Mouse (Mus musculus) liver, postnatal 0 days (tissue): ENCODE data around the gene Tcf3. TPM values are rescaled to one million over a fixed set of nuclear protein-coding genes. Genes with fewer than 3 reads are reported as not detected.
A peak's percentile ranks its signal among the peaks of the same experiment; 100 is the strongest.

Experiments
- ATAC-seq: fragments of 200-750 bp; cut with Nextera tagmentation; 2 replicates; pipeline ENCODE4 v1.8.0; 2017; ENCODE audit warnings: mild to moderate bottlenecking, moderate library complexity
- DNase-seq: peaks from one replicate; pipeline ENCODE4 v3.0.0-alpha.2; 2016
- H3K27ac ChIP-seq: fragments of 300-500 bp; sonication (generic); 2 replicates; pipeline ENCODE4 v1.5.1; 2014; ENCODE audit warnings: antibody characterized with exemption, moderate library complexity, mild to moderate bottlenecking, low read depth
- H3K27me3 ChIP-seq: fragments of 300-500 bp; sonication (generic); 2 replicates; pipeline ENCODE4 v1.6.1; 2014; ENCODE audit warnings: low read length, control low read depth, mixed read lengths; ENCODE audit not compliant: insufficient read depth
- H3K36me3 ChIP-seq: fragments of 300-500 bp; sonication (generic); replicated peaks from 2 replicates; pipeline ENCODE4 v1.6.1; 2014; ENCODE audit warnings: mild to moderate bottlenecking, control low read depth, low read length, moderate library complexity, mixed read lengths; ENCODE audit not compliant: insufficient read depth
- H3K4me1 ChIP-seq: fragments of 300-500 bp; sonication (generic); 2 replicates; pipeline ENCODE4 v1.6.1; 2014; ENCODE audit warnings: antibody characterized with exemption, mild to moderate bottlenecking, control low read depth; ENCODE audit not compliant: insufficient read depth
- H3K4me2 ChIP-seq: fragments of 300-500 bp; sonication (generic); 2 replicates; pipeline ENCODE4 v1.6.1; 2014; ENCODE audit warnings: low read depth, mild to moderate bottlenecking, low read length, moderate library complexity, mixed read lengths
- H3K4me3 ChIP-seq: fragments of 300-500 bp; sonication (generic); 2 replicates; pipeline ENCODE4 v1.5.1; 2014; ENCODE audit warnings: low read depth, low read length
- H3K9ac ChIP-seq: fragments of 300-500 bp; sonication (generic); replicated peaks from 2 replicates; pipeline ENCODE4 v1.6.1; 2014; ENCODE audit warnings: mild to moderate bottlenecking, moderate library complexity
- H3K9me3 ChIP-seq: fragments of 300-500 bp; sonication (generic); 2 replicates; pipeline ENCODE4 v1.6.1; 2016; ENCODE audit warnings: mild to moderate bottlenecking, control low read depth, low read length, mixed read lengths
- CTCF ChIP-seq: sonication (generic); IDR thresholded peaks from 2 replicates; pipeline ENCODE4 v1.5.1; 2016; ENCODE audit warnings: antibody characterized with exemption, low read depth
- EP300 ChIP-seq: IDR thresholded peaks from 2 replicates; pipeline ENCODE4 v1.6.1; 2016; ENCODE audit warnings: antibody characterized with exemption, low read depth, mild to moderate bottlenecking
- WGBS: fragments of 180-500 bp; shearing (Covaris S2); extraction: QIAGEN DNeasy Blood & Tissue Kit; methylation state at CpG from one replicate; pipeline ENCODE4 v1.1.7; 2014; ENCODE audit not compliant: insufficient replicate concordance; 5-methylcytosine and 5-hydroxymethylcytosine counted together
- polyA plus RNA-seq: library from polyadenylated mRNA; unstranded; fragments of >200 nt; fragmentation: Nextera tagmentation; extraction: Ambion mirVana; gene quantifications from 2 replicates; pipeline ENCODE4 v1.2.1, GENCODE M21; 2015

Tcf3 gene
- polyA plus RNA-seq, 1 experiment from 2014 or later: 28.2 TPM

GRCm38 (mm10) chr10:80432936-80433512 lies 423 bp downstream of the Tcf3 start:
- Histone ChIP-seq H3K27me3 (no peaks in the 10 kb centered on the region), H3K4me3 (peak overlapping the region; percentile 100), H3K9ac (peak overlapping the region; percentile 99), H3K4me2 (peak overlapping the region; percentile 97), H3K36me3 (peaks cover 27% of the 10 kb centered on the region), H3K27ac (peak overlapping the region; percentile 87), H3K9me3 (no peaks in the 10 kb centered on the region), H3K4me1 (peaks cover 40% of the 10 kb centered on the region)
- WGBS: under 1% methylated on average over 39 of the region's 60 CpGs
- ATAC-seq: peak; percentile 0; the same call in 1 of the 2 replicates
- peak; percentile 63 for DNase-seq
- TF ChIP-seq EP300 (no peak), CTCF (no peak)

GRCm38 (mm10) chr10:80432387-80432785 lies 1.1 kb downstream of the Tcf3 start:
- Histone ChIP-seq H3K4me3 (peak overlapping the region; percentile 100), H3K36me3 (peaks cover 33% of the 10 kb centered on the region), H3K9ac (peak overlapping the region; percentile 99), H3K27me3 (no peaks in the 10 kb centered on the region), H3K4me1 (peaks cover 40% of the 10 kb centered on the region), H3K9me3 (no peaks in the 10 kb centered on the region), H3K4me2 (peak overlapping the region; percentile 97), H3K27ac (peak overlapping the region; percentile 87)
- TF ChIP-seq CTCF (no peak), EP300 (no peak)
- ATAC-seq (no peak), DNase-seq (no peak)
- WGBS: under 1% methylated on average over 4 of the region's 4 CpGs

- H3K9me3 ChIP-seq: no peaks in the 10 kb centered on the region
- peak overlapping the region; percentile 99 for H3K9ac ChIP-seq
- TF ChIP-seq EP300: no peak
- TF ChIP-seq CTCF: no peak
- H3K27me3 ChIP-seq: no peaks in the 10 kb centered on the region
- peaks cover 39% of the 10 kb centered on the region for H3K36me3 ChIP-seq
- ATAC-seq: no peak
- WGBS: 20% methylated on average over 15 of the region's 16 CpGs
- H3K4me2 ChIP-seq: peak overlapping the region; percentile 97
- peak overlapping the region; percentile 100 for H3K4me3 ChIP-seq
- H3K4me1 ChIP-seq: peaks cover 37% of the 10 kb centered on the region
- peak overlapping the region; percentile 87 for H3K27ac ChIP-seq
- DNase-seq: no peak
These were observed 1.7 kb downstream of the Tcf3 start for GRCm38 (mm10) chr10:80431570-80432386.

GRCm38 (mm10) chr10:80430375-80430980 lies 3.0 kb downstream of the Tcf3 start:
- Histone ChIP-seq H3K27me3 (no peaks in the 10 kb centered on the region), H3K9ac (0 out of 2 replicates have a peak overlapping the region, but pooled peaks have one; percentile 30), H3K4me2 (peak overlapping the region; percentile 97; the same call in 1 of the 2 replicates), H3K36me3 (peaks cover 49% of the 10 kb centered on the region), H3K4me1 (peaks cover 24% of the 10 kb centered on the region), H3K27ac (peak overlapping the region; percentile 87), H3K4me3 (no peak overlapping the region), H3K9me3 (no peaks in the 10 kb centered on the region; the same call in 1 of the 2 replicates)
- ATAC-seq: no peak
- WGBS: 69% methylated on average over 8 of the region's 8 CpGs
- no peak for DNase-seq
- TF ChIP-seq EP300 (no peak), CTCF (peak; percentile 22; the same call in 1 of the 2 replicates)

GRCm38 (mm10) chr10:80429800-80430199 lies 3.6 kb downstream of the Tcf3 start:
- Histone ChIP-seq H3K36me3 (peaks cover 56% of the 10 kb centered on the region), H3K4me3 (no peak overlapping the region), H3K27ac (peak overlapping the region; percentile 87), H3K4me1 (peaks cover 17% of the 10 kb centered on the region), H3K9me3 (peaks cover 5% of the 10 kb centered on the region), H3K27me3 (no peaks in the 10 kb centered on the region), H3K4me2 (no peak overlapping the region), H3K9ac (no peak overlapping the region)
- DNase-seq: no peak
- no peak for ATAC-seq
- 87% methylated on average over 8 of the region's 8 CpGs for WGBS
- TF ChIP-seq CTCF: no peak
- TF ChIP-seq EP300: 0 out of 2 replicates have a peak, but pooled peaks have one; percentile 30

GRCm38 (mm10) chr10:80425041-80425440 lies 8.4 kb downstream of the Tcf3 start:
- H3K4me2 ChIP-seq: no peak overlapping the region
- no peak for ATAC-seq
- H3K4me3 ChIP-seq: no peak overlapping the region
- H3K36me3 ChIP-seq: peaks cover 75% of the 10 kb centered on the region
- no peak overlapping the region for H3K9ac ChIP-seq
- H3K9me3 ChIP-seq: peaks cover 5% of the 10 kb centered on the region
- no peaks in the 10 kb centered on the region for H3K27me3 ChIP-seq
- peaks cover 36% of the 10 kb centered on the region for H3K4me1 ChIP-seq
- peak overlapping the region; percentile 91; the same call in 1 of the 2 replicates for H3K27ac ChIP-seq
- no peak for DNase-seq
- 98% methylated on average over 3 of the region's 3 CpGs for WGBS
- 0 out of 2 replicates have a peak, but pooled peaks have one; percentile 31 for TF ChIP-seq CTCF
- no peak for TF ChIP-seq EP300
